ENCODE assay signal across 15 mouse cellular contexts in the genomic region with DNA sequence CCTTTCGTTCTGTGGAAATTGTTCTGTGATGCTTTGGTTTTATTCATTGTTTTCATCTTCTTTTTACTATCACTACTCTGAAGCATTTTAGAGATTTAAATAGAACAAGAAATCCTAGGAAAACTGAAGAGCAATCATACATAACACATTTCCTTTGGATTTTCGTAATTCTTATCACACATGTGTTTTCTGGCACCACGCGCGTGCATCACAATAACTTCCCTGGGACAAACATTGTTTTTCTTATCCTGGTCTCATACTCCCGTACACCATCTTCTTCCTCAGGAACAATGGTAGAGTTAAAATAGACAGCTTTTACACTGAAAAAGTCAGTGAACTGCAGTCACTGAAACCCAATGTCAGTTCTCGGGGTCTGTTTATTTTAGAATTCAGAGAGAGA.
"Had no signal": no experiment of that assay in that cellular context is flagged by ENCODE, and none has a peak within 500 bp of the region (broad histone marks: within the 10 kb centered on the region; RNA-seq: fewer than 3 reads in every experiment).

No protein-coding gene starts in this region.

- H3K9ac ChIP-seq: liver, embryonic 13.5 days; midbrain, embryonic 13.5 days; neural tube, embryonic 13.5 days had no signal

- H3K4me3 ChIP-seq: liver, embryonic 13.5 days; megakaryocyte, embryonic 14.5 days; midbrain, embryonic 10.5 days; midbrain, embryonic 13.5 days; myocyte; neural tube, embryonic 13.5 days had no signal

- H3K4me2 ChIP-seq: liver, embryonic 13.5 days; midbrain, embryonic 13.5 days; neural tube, embryonic 13.5 days had no signal

- H3K27ac ChIP-seq: liver, embryonic 13.5 days; midbrain, embryonic 10.5 days; midbrain, embryonic 13.5 days; neural tube, embryonic 13.5 days; stomach, postnatal 0 days had no signal

- H3K36me3 ChIP-seq: liver, embryonic 13.5 days; midbrain, embryonic 10.5 days; midbrain, embryonic 13.5 days; neural tube, embryonic 13.5 days had no signal

- DNase-seq: kidney, adult 9 months; kidney, postnatal 14 days; kidney, postnatal 4 days; liver, embryonic 13.5 days; lung, adult 2 months; lung, postnatal 36 days; thymus, postnatal 25 days had no signal

- H3K9me3 ChIP-seq: liver, embryonic 13.5 days; midbrain, embryonic 10.5 days; midbrain, embryonic 13.5 days; neural tube, embryonic 13.5 days had no signal

- H3K4me1 ChIP-seq: liver, embryonic 13.5 days; megakaryocyte, embryonic 14.5 days; midbrain, embryonic 10.5 days; midbrain, embryonic 13.5 days; neural tube, embryonic 13.5 days had no signal

- H3K27me3 ChIP-seq: liver, embryonic 13.5 days; megakaryocyte, embryonic 14.5 days; midbrain, embryonic 13.5 days had no signal

- ATAC-seq: lung, postnatal 0 days; midbrain, embryonic 13.5 days; midbrain, embryonic 16.5 days had no signal
